In the genomic region with DNA sequence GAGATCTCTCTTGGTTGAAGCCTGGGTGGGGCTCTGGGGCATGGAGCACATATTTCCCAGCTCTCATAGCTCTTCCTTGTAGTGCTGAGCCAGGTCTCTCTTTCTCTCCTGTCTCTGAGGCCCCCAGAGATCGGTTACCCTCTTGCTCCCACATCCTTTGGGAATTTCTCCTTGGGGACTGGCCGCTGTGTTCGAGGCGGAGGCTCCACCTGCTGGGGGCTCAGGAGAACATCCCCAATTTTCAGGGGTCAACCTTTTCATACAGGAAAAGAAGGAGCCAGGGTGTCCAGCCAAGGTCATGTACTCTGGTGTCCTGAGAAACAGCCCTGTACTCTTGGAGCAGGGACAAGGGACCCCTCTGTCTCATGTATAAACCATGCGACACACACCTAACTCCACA, we compare ENCODE assay signal across 10 mouse cellular contexts. TPM values are rescaled to one million over a fixed set of nuclear protein-coding genes. Genes with fewer than 3 reads are reported as not detected.
A peak's percentile ranks its signal among the peaks of the same experiment; 100 is the strongest.
DNase-seq lines count a peak whose midpoint lies in the region; TF ChIP-seq lines count a peak whose summit lies in the region.
"Had no signal": no experiment of that assay in that cellular context is flagged by ENCODE, and none has a peak within 500 bp of the region (broad histone marks: within the 10 kb centered on the region; RNA-seq: fewer than 3 reads in every experiment).

No protein-coding gene starts in this region.

- 32% methylated on average over 5 of the region's 5 CpGs for WGBS in kidney, adult 2 months
- 28% methylated on average over 5 of the region's 5 CpGs for WGBS in small intestine, adult 2 months

- no peaks in the 10 kb centered on the region for H3K27me3 ChIP-seq in kidney, adult 2 months (replicated peaks; ENCODE audit: control insufficient read depth, insufficient read depth, low read length)
- H3K27me3 ChIP-seq in testis, adult 2 months (ENCODE audit: control insufficient read depth, insufficient read depth, low read length) = no peaks in the 10 kb centered on the region
- H3K27me3 ChIP-seq in small intestine, adult 2 months (ENCODE audit: control insufficient read depth, insufficient read depth, low read length) = no peaks in the 10 kb centered on the region

- H3K4me1 ChIP-seq in kidney, adult 2 months (ENCODE audit: control insufficient read depth, insufficient read depth, low read length) = peaks cover 3% of the 10 kb centered on the region; the same call in 1 of the 2 replicates
- H3K4me1 ChIP-seq in testis, adult 2 months (ENCODE audit: control insufficient read depth, insufficient read depth, low read length) = peaks cover 2% of the 10 kb centered on the region
- no peaks in the 10 kb centered on the region for H3K4me1 ChIP-seq in cortical plate, adult 2 months (ENCODE audit: control insufficient read depth, insufficient read depth, low read length)
- no peaks in the 10 kb centered on the region for H3K4me1 ChIP-seq in small intestine, adult 2 months (ENCODE audit: control insufficient read depth, insufficient read depth, insufficient read length, low read length)
- H3K4me1 ChIP-seq: neural tube, embryonic 15.5 days had no signal

- no peak for DNase-seq in kidney, adult 2 months
- DNase-seq in kidney, postnatal 14 days = no peak
- DNase-seq in testis, postnatal 10 days (ENCODE audit: low spot score) = no peak
- no peak for DNase-seq in urinary bladder, postnatal 4 days (ENCODE audit: low spot score in 2 of 2)

- no peak for TF ChIP-seq POLR2A in kidney, adult 2 months (IDR thresholded peaks at IDR 0.05; ENCODE audit: low read depth, low read length)
- no peak for TF ChIP-seq POLR2A in testis, adult 2 months (IDR thresholded peaks at IDR 0.05; ENCODE audit: control insufficient read depth, low read depth, low read length)
- no peak for TF ChIP-seq POLR2A in cortical plate, adult 2 months (IDR thresholded peaks at IDR 0.05; ENCODE audit: extremely low read depth, insufficient read depth, low read length)
- TF ChIP-seq POLR2A in small intestine, adult 2 months (IDR thresholded peaks at IDR 0.05; ENCODE audit: low read depth, low read length) = no peak

- TF ChIP-seq CTCF in kidney, adult 2 months (conservative IDR thresholded peaks at IDR 0.05; ENCODE audit: insufficient read depth, insufficient read length, low read depth, low read length) = peak; percentile 40
- TF ChIP-seq CTCF in testis, adult 2 months (IDR thresholded peaks at IDR 0.05; ENCODE audit: control insufficient read depth, insufficient read depth, insufficient replicate concordance, low read depth, low read length) = 0 out of 2 replicates have a peak, but pooled peaks have one; percentile 9
- peak; percentile 54 for TF ChIP-seq CTCF in cortical plate, adult 2 months (IDR thresholded peaks at IDR 0.05; ENCODE audit: extremely low read depth, insufficient read depth, low read length)
- peak; percentile 47; the same call in 1 of the 2 replicates for TF ChIP-seq CTCF in small intestine, adult 2 months (IDR thresholded peaks at IDR 0.05; ENCODE audit: extremely low read depth, insufficient read length, insufficient replicate concordance, low read depth, low read length)

- H3K27ac ChIP-seq in kidney, adult 2 months (ENCODE audit: insufficient read depth, low read depth, low read length) = no peak overlapping the region
- no peak overlapping the region for H3K27ac ChIP-seq in testis, adult 2 months (ENCODE audit: control insufficient read depth, insufficient read depth, low read depth, low read length)
- no peak overlapping the region for H3K27ac ChIP-seq in cortical plate, adult 2 months (ENCODE audit: insufficient read depth, low read length)
- H3K27ac ChIP-seq in small intestine, adult 2 months (ENCODE audit: insufficient read depth, low read depth, low read length) = no peak overlapping the region
- H3K27ac ChIP-seq: hindbrain, embryonic 14.5 days; neural tube, embryonic 15.5 days had no signal

- no peaks in the 10 kb centered on the region for H3K36me3 ChIP-seq in kidney, adult 2 months (ENCODE audit: control insufficient read depth, insufficient read depth, low read length)
- H3K36me3 ChIP-seq in testis, adult 2 months (ENCODE audit: control insufficient read depth, insufficient read depth, low read length) = no peaks in the 10 kb centered on the region
- no peaks in the 10 kb centered on the region for H3K36me3 ChIP-seq in small intestine, adult 2 months (ENCODE audit: control insufficient read depth, insufficient read depth, low read length)
- H3K36me3 ChIP-seq: neural tube, embryonic 15.5 days had no signal

- H3K4me3 ChIP-seq in kidney, adult 2 months (ENCODE audit: insufficient read depth, low read depth, low read length) = no peak overlapping the region
- H3K4me3 ChIP-seq in testis, adult 2 months (ENCODE audit: control insufficient read depth, low read depth, low read length) = peak overlapping the region; percentile 71
- no peak overlapping the region for H3K4me3 ChIP-seq in cortical plate, adult 2 months (ENCODE audit: insufficient read depth, low read length)
- no peak overlapping the region for H3K4me3 ChIP-seq in small intestine, adult 2 months (ENCODE audit: low read depth, low read length)
- H3K4me3 ChIP-seq: megakaryocyte, embryonic 14.5 days; neural tube, embryonic 15.5 days had no signal

RNA-seq across cellular contexts. Expression of a gene that starts 12.3 kb away (rescaled TPM):
- polyA plus RNA-seq in kidney, adult 2 months (2012; rRNA removed) = not detected in 2 replicates
- not detected in 2 replicates for polyA plus RNA-seq in testis, adult 2 months (2012; rRNA removed)
- polyA plus RNA-seq in cortical plate, adult 2 months (2012; rRNA removed) = 0.72 and 2.6 TPM in 2 replicates
- polyA plus RNA-seq in small intestine, adult 2 months (2012; rRNA removed) = 0.41 and 0.51 TPM in 2 replicates
